Mouse (Mus musculus) thymus, postnatal 0 days (tissue): ENCODE results near the gene Vti1a. TPM values are rescaled to one million over a fixed set of nuclear protein-coding genes. Genes with fewer than 3 reads are reported as not detected.
A peak's percentile ranks its signal among the peaks of the same experiment; 100 is the strongest.

Source experiments
- DNase-seq: peaks from one replicate; pipeline ENCODE4 v3.0.0-alpha.2; 2015; ENCODE audit warnings: low spot score
- polyA plus RNA-seq: library from polyadenylated mRNA; unstranded; fragments of >200 nt; fragmentation: Nextera tagmentation; extraction: Ambion mirVana; gene quantifications from 2 replicates; pipeline ENCODE4 v1.2.1, GENCODE M21; 2015

The Vti1a gene
- polyA plus RNA-seq, 1 experiment from 2014 or later, result 29.1 TPM

DNA sequence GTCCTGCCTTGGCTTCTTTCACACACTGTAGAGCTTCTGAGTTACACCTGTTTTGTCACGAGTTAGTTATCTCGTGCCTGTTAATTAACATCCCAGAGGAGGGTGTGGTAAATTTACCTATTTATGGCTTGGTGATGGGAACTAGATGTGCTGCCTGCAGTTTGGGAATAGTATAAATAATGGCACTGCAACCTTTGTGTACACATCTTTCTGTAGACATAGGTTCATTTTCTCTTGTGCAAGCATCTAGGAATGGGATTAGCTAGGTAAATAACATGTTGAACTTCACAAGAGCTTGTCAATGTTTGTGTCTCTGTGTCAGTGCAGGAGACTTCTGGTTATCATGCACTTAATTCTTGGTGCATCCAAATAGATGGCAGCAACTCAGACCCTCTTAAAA, 204.1 kb downstream of the Vti1a start:
- no peak for DNase-seq

DNA sequence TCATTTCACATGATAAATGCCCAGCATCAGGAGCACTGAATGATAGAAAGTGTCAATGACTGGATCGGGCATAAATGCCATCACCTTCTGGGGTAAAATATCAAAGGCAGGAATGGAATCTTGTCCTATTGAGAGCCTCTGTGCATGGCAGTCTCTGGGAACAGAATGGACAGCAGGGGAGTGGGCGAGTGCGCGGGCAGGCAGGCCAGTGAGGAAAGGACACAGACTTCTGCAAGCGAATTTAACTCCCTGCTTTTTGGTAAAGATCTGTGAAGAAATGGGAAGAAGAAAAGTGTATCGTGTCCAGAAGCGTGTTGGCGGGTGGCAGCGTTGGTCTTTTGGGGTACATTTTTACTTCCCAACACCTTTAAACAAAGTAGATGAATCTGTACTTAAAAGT, 207.2 kb downstream of the Vti1a start:
- no peak for DNase-seq

DNA sequence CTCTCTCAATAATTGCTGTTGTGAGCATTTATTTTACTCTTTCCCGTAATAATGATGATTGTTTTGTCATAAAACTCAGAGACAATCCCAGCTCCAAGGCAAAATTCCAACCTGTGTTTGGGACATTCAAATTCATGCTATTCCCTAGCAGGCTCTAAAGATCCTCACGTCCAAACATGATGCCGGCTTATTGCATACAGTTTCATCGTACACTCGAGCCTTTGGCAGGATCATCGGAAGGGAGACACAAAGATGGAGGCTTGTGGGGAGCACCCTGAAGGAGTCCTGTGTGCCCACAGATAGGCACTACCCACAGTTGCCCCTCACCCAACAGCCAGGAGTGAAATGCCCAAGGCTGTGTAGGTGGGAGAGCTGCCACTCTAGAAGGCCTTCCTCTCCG, 208.3 kb downstream of the Vti1a start:
- no peak for DNase-seq

DNA sequence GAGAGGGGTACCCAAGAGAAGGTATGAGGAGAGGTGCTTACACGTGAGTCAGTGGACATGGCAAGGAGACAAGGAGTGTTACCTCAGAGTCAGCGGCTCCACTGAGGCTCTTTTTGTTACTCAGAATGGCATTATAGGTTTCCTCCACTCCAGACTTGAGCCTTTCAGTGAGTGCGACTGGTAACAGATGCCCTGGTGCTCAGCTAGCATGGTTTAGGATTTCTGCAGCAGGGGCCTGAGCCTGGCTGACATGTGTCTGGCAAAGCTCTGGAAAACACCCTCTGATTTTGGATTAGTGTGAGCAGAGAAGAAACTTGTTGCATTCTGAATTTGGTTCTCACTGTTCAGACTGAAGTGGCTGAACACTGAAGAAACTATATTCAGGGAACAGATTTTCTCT, 209.0 kb downstream of the Vti1a start:
- no peak for DNase-seq

DNA sequence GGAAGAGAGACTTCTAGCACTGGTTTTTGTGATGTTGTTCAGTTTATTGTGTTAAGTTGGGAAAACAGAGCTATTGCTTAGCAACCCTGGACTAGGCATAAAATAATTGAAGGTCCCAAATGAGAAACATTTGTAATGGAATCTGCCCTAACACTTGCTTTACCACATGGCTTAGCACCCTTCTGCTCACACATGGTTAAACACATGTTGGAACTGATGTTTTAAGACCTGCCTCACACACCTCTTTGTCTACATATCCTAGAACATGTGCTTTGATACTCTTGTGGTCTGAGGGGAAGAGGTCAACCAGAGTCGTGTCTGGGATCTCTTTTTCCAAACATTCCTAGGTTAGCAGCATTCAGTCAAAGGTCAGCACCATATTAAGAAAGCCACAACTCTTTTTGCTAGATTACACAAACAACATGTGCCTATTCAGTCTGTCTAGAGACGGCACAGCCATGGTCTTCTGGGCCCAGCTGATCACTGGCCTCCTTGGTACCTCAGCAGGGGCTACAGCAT, 210.7 kb downstream of the Vti1a start:
- no peak for DNase-seq

DNA sequence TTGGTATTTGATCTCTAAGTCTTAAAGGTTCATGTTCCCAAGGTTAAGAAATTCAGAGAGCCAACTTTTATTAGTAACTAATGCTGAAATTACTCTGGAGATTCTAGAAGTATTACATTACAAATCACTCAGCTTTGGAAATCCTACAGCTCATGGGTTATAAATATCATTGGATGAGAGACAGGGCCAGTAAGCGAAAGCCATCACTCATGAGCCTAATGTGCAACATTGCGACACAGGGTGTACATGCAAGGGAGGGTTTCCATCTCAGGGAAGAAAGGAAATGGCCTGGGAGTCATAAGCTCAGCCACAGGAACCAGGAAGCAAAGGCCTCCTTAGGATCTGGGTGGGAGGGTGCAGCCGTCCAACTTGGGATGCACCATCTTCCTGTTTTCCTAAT, 213.9 kb downstream of the Vti1a start:
- DNase-seq, result no peak

DNA sequence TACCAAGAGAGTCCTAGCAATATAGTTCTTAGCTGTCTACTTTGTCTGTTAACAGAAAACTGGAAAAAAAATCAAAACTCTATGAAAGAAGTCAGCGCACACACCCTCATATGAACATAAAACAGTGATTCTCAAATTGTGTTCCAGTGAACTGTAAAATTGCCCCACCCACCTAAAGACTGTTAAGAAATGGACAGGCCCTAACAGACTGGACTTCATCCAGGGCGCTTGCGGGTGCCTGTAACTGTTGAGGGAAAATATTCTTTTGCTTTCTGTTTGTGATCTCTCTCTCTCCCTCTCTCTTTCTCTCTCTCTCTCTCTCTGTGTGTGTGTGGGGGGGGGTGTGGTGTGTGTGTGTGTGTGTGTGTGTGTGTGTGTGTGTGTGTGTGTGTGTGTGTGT, 216.6 kb downstream of the Vti1a start:
- no peak for DNase-seq

DNA sequence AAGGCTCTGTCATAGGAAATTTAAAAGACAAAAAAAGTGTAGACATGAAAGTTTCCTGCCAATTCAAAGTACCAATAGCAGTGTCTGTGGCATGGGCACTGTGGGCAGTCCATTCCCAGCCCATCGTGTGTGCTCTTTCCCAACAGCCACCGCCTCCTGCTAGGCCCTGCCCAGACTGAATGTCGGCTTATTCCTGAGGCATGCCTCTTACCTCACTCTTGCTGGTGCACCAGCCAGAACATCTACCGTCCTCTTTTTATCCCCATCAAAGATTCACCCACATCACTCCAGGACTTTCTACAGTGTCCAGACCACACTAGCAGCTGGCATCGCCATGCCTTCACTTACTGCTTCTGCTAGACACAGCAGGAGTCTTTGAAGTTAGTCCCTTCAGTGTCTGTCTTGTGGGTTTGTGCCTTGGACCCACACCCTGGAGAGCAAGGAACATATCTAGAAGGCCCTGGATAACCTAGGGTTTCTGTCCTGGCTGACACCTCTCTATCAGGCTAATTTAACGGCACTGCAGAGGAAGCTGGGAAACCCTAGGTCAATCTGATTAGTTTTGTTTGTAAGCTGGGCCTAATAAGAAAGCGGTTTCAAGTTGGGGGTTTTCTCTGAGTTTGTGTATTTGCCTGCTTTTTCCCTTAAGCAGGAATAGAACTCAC, 220.3 kb downstream of the Vti1a start:
- no peak for DNase-seq

DNA sequence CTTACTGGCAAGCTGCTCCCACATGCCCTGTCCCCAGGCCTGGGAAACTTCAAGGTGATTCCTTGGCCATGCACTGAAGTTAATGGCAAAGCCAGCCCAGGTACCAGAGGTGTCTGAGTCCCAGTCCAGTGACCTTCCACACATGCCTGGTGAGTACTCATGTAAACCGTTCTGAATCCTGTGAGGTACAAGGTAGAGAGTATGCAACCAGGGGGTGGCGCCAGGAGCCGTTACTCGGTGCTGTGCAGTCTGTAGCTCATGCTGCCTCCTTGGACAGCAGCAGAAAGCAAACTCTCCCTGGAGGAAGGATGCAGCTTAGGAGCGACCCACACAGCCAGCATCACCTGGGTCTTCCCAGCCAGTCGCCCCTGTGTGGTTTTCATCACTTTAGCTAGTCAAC, 221.6 kb downstream of the Vti1a start:
- peak; percentile 64 for DNase-seq

DNA sequence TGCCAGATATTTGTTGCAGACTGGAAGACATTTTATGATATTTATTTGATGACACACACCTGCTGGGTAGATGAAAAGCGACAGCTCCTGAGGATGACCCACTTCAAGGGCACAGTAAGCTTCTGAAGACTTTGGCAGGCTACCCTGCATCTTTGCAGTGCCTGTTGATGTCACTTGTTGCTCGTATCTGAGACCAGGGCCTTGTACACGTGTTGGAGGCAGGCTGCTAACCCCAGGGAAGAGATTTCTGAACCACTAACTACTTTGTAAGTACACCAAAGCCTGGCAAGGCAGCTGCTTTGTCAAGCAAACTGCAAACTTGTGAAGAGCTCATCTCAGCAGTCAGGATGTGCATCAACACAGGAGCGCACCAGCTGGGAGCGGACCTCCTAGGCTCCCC, 225.5 kb downstream of the Vti1a start:
- DNase-seq, result peak; percentile 86

DNA sequence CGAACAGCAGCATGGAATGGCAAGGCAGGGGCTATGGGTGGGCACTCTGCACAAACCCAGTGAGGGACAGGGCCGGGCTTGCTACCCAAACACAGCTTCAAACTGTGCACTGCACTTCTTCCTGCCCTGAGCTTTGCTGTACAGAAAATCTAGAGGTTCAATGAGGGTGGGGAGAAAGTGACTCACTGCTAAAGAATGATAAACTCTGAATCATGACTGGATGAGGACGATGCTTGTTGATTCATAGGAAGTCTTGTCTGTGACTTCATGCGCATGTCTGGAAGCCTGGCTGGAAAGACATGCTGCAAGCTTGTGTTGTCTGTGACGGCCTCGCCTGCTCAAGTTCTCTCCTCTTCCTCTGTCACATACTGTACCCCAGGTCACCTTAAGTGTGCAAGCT, 226.4 kb downstream of the Vti1a start:
- DNase-seq, result peak; percentile 25

DNA sequence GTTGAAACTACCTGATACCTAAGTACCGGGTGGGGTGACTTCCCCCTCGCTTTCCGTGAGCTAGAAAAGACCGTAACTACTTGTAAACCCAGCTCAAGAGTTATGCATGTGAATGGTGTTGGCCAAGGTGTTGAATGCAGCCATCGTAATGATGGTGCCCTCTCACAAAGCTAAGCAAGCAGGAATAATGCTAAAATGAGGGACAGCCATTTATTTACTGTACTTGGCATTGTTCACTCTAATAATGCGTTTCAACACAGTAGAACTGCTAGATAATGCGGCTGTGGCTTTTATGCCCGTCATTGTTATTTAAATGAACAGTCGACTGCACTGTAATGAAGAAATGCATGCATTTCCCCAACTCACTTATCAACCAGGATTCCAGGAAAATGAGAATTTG, 227.1 kb downstream of the Vti1a start:
- no peak for DNase-seq

DNA sequence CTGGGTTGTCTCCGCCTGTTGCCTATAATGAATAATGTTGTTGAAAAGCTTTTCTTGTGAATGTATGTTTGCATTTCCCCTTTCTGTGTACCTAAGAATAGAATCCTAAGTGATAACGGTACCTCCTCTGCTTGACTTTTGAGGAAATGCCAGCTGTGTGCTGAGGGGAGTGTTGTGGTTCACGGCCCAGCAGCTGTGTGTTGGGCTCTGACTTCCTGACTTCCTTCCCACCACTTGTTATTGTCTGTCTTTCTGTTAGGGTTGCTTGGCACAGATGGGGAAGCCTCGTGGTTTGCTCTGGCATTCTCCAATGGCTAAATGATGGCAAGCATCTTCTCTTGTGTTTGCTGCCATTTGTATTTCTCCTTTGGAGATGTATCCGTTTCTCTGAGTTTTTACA, 228.4 kb downstream of the Vti1a start:
- DNase-seq, result peak; percentile 92

DNA sequence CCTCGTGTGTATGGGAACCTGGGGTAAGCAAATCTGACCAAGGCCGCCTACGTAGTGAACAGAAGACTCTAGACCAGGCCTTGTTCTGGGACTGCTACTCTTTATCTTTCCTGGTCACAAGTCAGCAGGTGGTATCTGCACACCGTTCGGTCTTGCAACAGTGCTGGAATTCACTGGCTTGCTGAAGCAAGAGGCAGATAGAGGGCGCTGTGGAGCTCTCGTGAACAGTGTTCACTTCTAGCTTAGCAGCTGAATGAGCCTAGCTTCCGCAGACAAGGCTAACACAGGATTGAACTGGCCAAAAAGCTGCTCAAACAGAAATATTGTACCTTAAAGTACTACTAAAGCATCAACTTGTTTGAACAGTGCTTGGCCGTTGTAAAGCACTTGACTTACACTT, 229.4 kb downstream of the Vti1a start:
- peak; percentile 90 for DNase-seq

DNA sequence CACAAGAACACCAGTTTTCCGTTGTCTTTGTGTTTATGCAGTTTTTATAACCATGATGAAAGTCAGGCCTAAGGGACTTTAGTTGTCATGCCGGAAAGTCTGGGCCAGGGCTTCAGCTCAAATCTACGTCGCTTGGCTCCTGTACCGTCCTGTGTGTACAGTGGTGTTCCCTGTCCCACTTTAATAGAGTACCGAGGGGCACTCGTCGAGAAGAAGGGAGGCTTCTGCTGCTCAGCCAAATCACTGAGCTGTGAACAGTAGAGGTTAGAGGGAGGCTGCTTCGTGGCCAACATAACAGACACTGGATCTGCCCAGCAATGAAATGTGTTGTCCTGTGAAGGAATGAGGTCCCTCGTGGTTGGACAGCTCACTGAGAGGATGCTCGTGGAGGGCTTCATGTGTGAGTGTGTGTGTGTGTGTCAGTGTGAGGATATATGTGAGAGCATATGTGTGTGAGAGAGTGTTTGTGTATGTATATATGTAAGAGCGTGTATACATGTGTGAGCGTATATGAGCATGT, 230.0 kb downstream of the Vti1a start:
- DNase-seq, result no peak

DNA sequence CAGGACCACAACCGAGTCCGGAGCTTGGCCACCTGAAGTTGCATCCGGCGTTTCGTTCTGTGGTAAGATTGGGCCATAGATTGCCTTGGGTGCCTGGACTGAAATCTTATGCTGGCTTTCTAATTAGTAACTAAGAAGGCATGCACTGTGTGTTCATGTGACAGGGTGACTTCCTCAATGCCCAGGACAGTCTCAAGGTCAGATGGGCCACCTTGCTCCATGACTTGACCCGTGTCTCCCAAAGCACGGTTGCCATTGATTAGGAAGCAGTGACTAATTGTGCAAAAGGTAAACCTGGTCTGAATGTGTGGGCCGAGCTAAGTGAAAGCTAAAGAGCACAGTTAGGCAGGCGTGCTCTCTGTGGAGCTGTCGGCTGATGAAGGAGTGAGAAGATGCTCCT, 232.1 kb downstream of the Vti1a start:
- DNase-seq, result no peak

DNA sequence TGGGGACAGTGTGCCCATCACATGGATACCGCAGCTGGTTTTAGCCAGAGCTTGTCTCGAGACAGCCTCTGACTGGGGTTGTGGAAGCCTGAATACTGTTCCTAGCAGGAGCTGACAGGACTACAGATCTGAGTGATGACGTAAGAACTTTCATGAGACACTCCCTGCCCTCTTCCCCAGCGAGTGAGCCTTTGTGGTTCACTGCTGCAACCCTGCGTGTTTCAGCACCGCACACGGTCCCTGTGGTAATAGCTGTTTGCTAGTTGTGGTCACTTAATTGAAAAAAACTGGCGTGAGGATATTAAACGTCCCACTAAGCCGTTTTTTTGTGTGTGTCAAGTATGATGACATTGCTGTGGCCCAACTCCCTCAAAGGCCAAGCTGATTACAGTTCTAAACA, 232.6 kb downstream of the Vti1a start:
- DNase-seq, result no peak

DNA sequence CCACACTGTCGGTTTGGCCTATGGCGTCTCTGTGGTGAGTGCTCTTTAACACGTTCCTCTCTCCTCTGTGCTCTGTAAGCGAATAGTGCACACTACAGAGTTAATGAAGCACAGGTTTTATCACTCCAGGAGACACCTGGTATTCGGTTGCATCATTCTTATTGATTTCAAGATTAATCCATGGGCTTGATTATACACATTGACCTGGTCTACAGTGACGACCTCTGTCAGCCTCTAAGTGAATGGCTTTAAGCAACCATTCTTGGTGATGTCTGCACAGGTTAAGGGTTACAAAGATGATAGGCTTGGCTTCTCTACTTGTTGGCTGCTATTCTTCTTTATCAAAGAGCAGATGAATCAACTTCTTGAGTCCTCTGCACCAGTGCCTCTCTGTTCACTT, 234.1 kb downstream of the Vti1a start:
- no peak for DNase-seq

DNA sequence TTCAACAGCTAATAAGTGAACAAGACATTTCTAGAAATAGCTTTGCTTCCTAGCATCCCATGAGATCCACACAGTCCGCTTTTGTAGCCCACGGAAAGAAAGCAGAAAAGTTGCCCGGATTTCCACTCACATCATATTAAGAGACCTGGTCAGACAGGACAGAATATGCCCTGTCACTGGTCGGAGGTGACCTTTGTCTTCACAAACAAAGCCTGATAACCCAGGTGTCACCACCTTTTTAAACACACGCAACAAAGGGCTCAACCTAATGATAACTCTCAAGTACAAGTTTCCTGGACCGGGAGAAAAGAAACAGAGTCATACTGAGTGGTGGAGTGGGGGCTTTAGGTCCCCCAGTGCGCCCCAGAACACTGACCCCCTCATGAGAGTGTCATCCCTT, 236.2 kb downstream of the Vti1a start:
- no peak for DNase-seq

DNA sequence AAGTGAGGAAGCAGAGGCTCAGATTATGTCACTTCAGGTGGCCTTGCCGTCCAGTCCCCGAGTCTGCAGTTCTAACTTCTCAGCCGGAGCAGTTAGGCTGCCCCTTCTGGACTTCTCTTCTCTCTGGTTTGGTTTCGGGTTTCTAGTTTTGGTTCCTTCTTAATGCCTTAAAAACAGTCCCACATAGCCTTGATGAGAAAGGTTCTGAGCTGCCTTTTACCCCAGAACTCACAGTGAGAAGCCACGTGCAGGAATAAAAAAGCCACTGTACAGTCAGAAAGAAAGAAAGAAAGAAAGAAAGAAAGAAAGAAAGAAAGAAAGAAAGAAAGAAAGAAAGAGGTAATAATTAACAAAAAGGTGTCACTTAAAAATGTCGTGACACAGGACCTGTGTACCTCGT, 236.8 kb downstream of the Vti1a start:
- DNase-seq, result no peak

DNA sequence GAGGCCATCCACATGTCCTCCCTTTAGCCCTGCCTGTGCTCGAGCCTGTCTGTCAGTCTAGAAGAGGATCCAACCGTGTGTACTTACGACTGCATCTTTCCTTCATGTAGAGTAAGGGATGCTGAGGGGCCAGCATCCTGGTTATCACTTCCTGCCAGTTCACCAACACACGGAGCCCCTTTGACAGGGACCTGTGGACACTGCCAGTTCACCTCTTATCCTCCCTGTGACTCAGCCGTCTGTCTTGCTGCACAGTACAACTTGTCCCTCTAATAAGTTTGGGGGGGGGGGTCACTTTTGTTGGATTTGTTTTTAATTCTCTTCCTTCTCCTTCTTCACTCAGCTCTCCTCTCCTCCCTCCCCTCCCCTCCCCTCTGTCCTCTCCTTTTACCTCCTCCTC, 238.2 kb downstream of the Vti1a start:
- no peak for DNase-seq

DNA sequence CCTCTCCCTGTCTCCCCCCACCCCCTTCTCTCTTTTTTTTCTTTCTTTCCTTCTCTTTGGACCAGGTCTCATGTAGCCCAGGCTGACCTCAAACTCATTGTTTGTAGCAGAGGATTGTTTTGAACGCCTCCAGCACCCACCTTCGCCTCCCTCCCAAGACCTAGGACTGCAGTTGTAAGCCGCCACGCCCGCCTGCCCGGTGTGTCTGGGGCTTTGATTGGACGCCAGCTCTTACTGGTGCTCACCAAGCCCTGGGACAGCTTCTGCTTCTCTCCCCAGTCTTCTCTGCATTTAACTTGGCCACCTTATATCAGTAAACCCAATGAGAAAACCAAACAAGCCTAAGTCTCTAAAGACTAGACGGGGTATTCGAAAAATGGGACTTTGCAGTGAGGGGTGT, 238.6 kb downstream of the Vti1a start:
- no peak for DNase-seq

DNA sequence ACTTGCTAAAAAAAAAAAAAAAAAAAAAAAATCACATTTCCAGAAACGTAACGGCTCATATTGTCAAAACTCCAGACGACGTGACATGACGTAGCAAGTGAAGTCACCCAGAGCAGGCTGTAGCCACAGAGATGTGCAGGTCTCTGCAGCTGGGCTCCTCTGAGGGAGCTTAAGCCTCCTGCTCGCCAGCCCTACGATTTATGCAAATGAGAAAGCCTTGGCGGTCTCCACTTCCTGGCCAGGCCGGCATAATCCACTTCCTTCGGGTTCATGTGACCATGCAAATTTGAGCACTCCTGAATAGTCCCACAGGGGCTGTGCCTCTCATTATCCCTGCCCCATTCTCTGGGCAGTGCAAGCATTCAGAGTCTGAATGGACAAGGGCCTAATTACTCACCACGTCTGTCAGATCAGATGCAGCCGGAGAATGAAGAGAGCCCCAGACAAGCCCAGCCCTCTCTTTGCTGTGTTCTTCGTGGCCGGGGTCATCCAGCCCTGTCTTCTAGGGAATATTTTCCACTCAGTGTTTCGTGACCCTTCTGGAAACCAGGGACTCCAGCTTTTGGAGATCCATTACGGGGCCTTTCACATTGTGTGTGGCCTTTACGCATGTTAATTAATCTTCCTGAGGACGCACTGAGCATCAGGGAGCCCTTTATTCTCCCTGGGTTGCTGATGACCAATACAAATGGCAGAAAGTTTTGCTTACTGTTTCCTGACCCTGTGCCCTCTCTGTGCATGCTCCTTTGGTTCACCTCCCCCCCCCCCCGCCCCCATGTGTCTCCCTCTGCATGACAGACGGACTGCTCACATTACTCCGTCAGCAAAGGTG, 240.3 kb downstream of the Vti1a start:
- peak; percentile 31 for DNase-seq
